Mouse (Mus musculus) left cerebral cortex, postnatal 4 days (tissue): Measurements from ENCODE around the gene Thoc3. TPM values are rescaled to one million over a fixed set of nuclear protein-coding genes. Genes with fewer than 3 reads are reported as not detected.

Experiments
- DNase-seq: peaks from one replicate; pipeline ENCODE4 v3.0.0-alpha.2; 2022
- intact Hi-C: fragments of 180-260 bp; cut with DNase I; formaldehyde crosslinking; loops from one replicate; pipeline ENCODE4 v1.15.1; 2025
- total RNA-seq, 2 experiments: library from RNA; stranded (reverse); gene quantifications; 2 replicates each; pipeline ENCODE4 v1.2.3; 2021

Gene Thoc3
- total RNA-seq, 2 experiments from 2014 or later = 43.8 to 45.4 TPM

GRCm38 (mm10) chr13:54446686-54447495 lies 21.8 kb downstream of the Thoc3 start:
- peak; percentile 88 for DNase-seq
- intact Hi-C loops = loop anchor here (1.0 to 2.0 kb wide), 2 partner anchors 200 to 332 kb away; no protein-coding TSS in a partner anchor

DNA sequence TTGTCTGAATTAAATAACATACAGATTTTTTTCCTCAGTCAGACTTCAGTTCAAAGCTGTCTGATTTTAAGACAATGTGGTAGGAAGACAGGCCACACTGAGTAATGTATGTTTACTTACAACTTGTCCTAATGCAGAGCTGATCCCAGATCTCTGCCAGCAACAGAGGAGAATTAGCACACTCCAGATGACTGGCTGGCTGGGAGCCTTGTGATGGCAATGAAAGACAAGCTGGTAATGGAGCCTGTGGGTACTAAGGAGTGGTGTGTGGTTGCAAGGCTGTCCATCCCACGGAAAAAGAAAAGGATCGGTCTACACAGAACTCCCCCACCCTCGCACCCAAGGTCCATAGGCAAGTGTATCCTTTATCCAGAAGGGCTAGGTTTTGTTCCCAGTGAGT lies 25.0 kb downstream of the Thoc3 start:
- intact Hi-C loops = no loop called here

DNA sequence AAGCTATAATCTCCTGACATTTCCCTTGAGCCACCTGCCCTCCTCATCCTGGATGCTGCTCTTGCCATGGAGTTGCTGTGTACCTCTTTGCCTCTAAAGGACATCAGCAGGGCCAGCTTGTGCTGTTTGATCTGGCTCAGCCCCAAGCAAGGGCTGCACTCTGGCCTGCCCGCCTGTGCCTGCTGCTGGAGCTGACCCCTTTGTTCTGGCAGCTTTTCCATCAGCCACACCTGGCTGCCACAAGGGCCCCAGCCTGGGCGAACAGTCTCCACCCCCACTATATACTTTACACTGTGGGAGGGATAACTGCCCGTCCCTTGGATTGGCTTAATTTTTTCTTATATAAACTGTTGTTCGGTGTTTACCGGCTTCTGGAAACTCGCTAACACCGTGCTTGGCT lies 28.7 kb downstream of the Thoc3 start:
- DNase-seq = no peak
- intact Hi-C loops = loop anchor here (5.0 kb wide), 1 partner anchor 68 kb away; the partner anchor contains the start of gene Cplx2

More for the DNA sequence above, 25.0 kb downstream of the Thoc3 start:
- peak; percentile 49 for DNase-seq

DNA sequence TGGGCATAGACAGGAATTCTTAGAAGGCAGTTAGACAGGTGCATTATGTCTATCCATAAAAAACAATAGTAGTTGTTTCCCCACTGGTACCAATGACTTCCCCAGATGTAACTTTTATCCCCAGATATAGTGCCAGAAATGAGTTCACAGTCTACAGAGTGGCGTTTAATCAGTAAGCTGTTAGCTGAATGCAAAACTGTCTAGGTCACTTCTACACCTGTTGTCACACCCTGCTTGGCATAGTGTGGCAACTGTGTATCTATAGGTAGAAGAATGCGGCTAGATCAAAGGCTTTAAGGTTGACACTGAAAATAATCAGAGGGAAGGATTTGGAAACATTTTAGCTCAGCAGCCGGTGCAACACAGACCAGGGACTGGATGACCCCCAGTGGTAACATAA lies 29.8 kb downstream of the Thoc3 start:
- intact Hi-C loops = loop anchor here (5.0 kb wide), 1 partner anchor 67 kb away; the partner anchor contains the start of gene Cplx2
- no peak for DNase-seq

- intact Hi-C loops = loop anchor here (5.0 kb wide), 1 partner anchor 65 kb away; the partner anchor contains the start of gene Cplx2
- no peak for DNase-seq
These were observed 31.6 kb downstream of the Thoc3 start for GRCm38 (mm10) chr13:54437083-54437482.

DNA sequence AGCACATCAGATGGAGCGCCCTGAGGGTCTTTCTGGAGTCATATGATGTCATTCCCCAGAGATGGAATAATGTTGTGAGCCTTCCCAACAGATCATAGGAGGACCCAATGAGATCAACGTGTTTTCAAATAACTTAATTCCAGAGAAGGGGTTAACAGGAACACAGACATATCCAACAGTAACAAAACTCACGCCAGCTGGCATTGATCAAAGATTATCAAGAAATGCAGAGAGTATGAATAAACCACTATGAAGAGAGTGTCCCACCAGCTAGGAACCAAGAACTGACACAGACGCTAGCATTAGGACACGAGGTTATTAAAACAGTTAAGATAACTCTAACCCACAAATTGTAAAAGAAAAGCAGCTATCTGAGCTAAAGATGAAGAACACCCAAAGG lies 32.0 kb downstream of the Thoc3 start:
- no peak for DNase-seq
- intact Hi-C loops = loop anchor here (5.0 kb wide), 1 partner anchor 64 kb away; the partner anchor contains the start of gene Cplx2

DNA sequence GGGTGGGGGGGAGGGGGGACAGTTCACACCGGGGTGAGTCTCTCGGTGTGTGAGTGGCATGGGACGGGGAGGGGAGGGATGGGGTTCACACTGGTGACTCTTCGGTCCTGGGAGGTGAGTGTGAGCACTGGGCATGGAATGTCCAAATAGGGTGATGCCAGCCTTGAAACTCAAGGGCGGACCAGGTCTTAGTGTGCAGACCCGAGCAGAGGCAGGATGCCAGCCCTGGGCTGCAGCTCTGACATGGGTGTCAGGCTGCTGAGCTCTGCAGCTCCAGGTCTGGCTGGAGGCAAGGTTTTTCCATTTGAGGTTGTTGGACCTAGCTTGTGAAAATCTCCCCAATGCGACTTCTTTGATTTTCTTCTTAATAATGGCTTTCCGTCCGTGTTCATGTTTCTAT lies 37.5 kb downstream of the Thoc3 start:
- DNase-seq = no peak
- intact Hi-C loops = no loop called here

GRCm38 (mm10) chr13:54430051-54430450 lies 38.6 kb downstream of the Thoc3 start:
- no peak for DNase-seq
- intact Hi-C loops = no loop called here

GRCm38 (mm10) chr13:54428771-54429170 lies 39.9 kb downstream of the Thoc3 start:
- intact Hi-C loops = no loop called here
- DNase-seq = no peak

- intact Hi-C loops = no loop called here
- DNase-seq = no peak
These were observed 41.6 kb downstream of the Thoc3 start for GRCm38 (mm10) chr13:54426781-54427655.

DNA sequence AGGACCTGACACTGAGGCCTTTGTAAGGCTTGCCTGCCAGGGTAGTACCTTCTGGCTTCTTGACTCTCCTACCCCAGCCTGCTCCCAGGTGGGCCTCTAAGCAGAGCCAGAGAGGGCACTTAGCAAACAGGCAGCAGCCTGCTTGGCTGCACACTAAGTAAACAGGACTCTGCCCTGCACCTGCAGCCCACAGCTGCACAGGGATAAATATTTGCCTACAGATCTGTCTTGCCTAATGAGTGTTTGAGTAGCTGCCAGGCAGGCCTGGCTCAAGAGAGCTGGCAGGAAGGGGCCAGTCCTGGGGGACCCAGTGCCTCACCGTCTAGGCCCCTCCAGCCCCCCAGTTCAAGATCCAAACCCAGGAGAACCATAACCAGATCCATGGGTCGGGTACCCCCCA lies 43.4 kb downstream of the Thoc3 start:
- DNase-seq = no peak
- intact Hi-C loops = no loop called here

GRCm38 (mm10) chr13:54420226-54420625 lies 48.4 kb downstream of the Thoc3 start:
- DNase-seq = no peak
- intact Hi-C loops = no loop called here

DNA sequence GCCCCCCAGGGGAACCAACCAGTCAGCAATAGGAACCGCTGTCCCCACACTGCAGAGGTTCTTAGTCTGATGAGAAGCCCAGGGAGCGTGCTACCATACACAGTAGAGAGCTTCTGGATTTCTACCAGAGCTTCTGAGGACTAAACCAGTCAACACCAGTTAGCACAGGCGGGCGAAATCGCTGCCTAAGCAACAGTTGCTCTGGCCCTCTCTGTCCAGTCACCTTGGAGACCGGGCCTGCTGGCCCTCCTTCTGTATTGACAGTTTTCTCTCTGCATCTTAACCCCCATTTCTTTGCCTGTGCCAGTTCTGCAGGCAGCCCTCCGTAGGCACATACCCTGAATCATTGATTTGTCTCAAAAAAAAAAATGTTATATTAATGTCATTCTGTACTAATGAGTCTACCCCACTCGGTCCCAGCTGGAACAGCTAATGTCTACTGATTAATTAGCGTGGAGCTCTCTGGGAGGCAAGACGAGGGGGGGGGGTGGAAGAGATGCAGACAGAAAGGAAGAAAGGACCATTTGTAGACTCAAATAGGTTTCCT lies 49.8 kb downstream of the Thoc3 start:
- intact Hi-C loops = no loop called here
- peak; percentile 51 for DNase-seq

- intact Hi-C loops = no loop called here
- no peak for DNase-seq
These were observed 53.6 kb downstream of the Thoc3 start for GRCm38 (mm10) chr13:54415059-54415458.

GRCm38 (mm10) chr13:54412721-54413120 lies 55.9 kb downstream of the Thoc3 start:
- no peak for DNase-seq
- intact Hi-C loops = no loop called here

- intact Hi-C loops = no loop called here
- no peak for DNase-seq
These were observed 56.4 kb downstream of the Thoc3 start for GRCm38 (mm10) chr13:54412236-54412635.

GRCm38 (mm10) chr13:54411656-54412055 lies 57.0 kb downstream of the Thoc3 start:
- intact Hi-C loops = no loop called here

More at GRCm38 (mm10) chr13:54411656-54412055, 57.0 kb downstream of the Thoc3 start:
- no peak for DNase-seq
